14 mouse cellular contexts compared by ENCODE assay signal in genomic region chr8:71711574-71711973, GRCm38 (mm10).
"Had no signal": no experiment of that assay in that cellular context is flagged by ENCODE, and none has a peak within 500 bp of the region (broad histone marks: within the 10 kb centered on the region; RNA-seq: fewer than 3 reads in every experiment).

No protein-coding gene starts in this region.

- H3K27ac ChIP-seq: midbrain, embryonic 10.5 days; midbrain, embryonic 13.5 days; midbrain, embryonic 15.5 days; neural tube, embryonic 13.5 days; neural tube, embryonic 15.5 days had no signal

- DNase-seq: lung, adult 18-20 months; lung, embryonic 14.5 days; lung, postnatal 10 days; retina, postnatal 1 day; right cerebral cortex, adult 18-20 months; right cerebral cortex, postnatal 4 days; thymus, adult 2 months; thymus, postnatal 25 days had no signal

- H3K4me3 ChIP-seq: midbrain, embryonic 10.5 days; midbrain, embryonic 13.5 days; midbrain, embryonic 15.5 days; myocyte; neural tube, embryonic 13.5 days; neural tube, embryonic 15.5 days had no signal

- ATAC-seq: midbrain, embryonic 13.5 days; midbrain, embryonic 15.5 days had no signal
